Mouse (Mus musculus): ENCODE results near the gene Bex3.

DNA sequence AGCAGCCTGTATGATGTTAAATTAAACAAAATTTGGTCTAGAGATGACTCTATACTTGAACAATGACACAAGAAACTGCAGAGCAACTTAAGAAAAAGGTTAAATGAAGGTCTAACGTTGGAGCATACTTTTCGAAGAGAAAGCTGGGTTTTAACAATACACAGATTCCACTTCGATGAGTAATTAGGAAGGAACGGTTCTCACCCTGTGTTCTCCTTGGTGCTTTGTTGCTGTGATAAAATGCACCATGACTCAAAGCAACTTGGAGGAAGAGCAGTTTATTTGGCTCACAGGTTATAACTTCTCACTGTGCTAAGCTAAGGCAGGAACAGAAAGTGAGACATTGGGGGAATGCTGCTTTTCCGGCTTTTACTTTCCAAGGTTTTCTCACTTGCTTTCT is 2.3 kb upstream of the Bex3 start:
- TF ChIP-seq CTCF (IDR thresholded peaks at IDR 0.05; ENCODE audit: low read depth): no peak
- no peak for TF ChIP-seq EP300 (IDR thresholded peaks at IDR 0.05; ENCODE audit: low read depth)

All from liver, embryonic 14.5 days (tissue).